Mouse (Mus musculus): ENCODE measurements around the gene Plgrkt. TPM values are rescaled to one million over a fixed set of nuclear protein-coding genes. Genes with fewer than 3 reads are reported as not detected.

Plgrkt gene
- polyA plus RNA-seq, 1 experiment from 2014 or later, result 41.2 TPM

DNA sequence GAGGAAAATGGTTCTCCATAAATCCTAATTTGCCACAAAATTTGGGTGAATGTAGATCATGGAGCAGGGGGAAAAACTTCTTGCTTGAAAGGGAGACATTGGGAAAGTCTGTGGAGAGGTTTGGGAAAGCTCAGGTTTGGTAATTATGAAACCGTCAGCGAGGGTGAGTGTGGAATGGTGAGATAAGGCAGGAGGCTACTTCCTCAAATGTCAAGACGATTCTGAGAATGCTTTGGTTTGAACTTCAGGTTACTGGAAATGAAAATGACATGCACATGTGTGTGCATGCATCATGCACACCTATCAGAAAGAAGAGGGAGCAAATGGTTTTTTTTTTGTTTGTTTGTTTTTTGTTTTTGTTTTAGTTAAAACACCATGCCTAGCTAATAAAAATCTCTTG lies 33.3 kb upstream of the Plgrkt start:
- Histone ChIP-seq H3K27ac (replicated peaks) (no peak overlapping the region), H3K9me3 (no peaks in the 10 kb centered on the region; the same call in 1 of the 2 replicates), H3K4me1 (no peaks in the 10 kb centered on the region), H3K4me3 (no peak overlapping the region), H3K27me3 (replicated peaks) (no peaks in the 10 kb centered on the region), H3K9ac (no peak overlapping the region), H3K36me3 (no peaks in the 10 kb centered on the region), H3K4me2 (no peak overlapping the region)
- no peak for ATAC-seq (ENCODE audit: extremely low read depth, insufficient number of reproducible peaks, low FRiP score, low TSS enrichment)
- WGBS, result 55% methylated on average over 3 of the region's 3 CpGs

DNA sequence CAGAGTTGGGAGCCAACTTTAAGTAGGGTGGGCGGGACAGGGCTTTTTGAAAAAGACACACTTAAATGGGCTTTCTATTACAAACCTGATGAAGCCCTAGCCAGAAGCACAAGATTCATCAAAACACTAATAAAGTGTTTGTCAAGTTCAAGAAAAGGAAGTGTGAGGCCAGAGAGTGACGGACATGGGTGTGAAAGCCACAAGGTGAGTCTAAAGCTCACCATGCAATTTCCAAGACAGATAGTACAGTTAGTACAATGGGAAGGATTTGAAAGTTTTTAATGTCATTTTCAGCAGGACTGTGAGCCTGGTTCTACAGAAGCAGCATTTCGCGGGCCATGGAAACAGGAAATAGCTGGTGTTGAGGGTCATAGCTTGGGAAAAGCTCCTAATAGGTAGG lies 32.6 kb upstream of the Plgrkt start:
- no peaks in the 10 kb centered on the region for H3K4me1 ChIP-seq
- H3K27me3 ChIP-seq (replicated peaks), result no peaks in the 10 kb centered on the region
- no peaks in the 10 kb centered on the region for H3K36me3 ChIP-seq
- H3K9me3 ChIP-seq, result no peaks in the 10 kb centered on the region; the same call in 1 of the 2 replicates
- no peak for ATAC-seq (ENCODE audit: extremely low read depth, insufficient number of reproducible peaks, low FRiP score, low TSS enrichment)
- 83% methylated on average over 4 of the region's 4 CpGs for WGBS
- no peak overlapping the region for H3K4me3 ChIP-seq
- H3K27ac ChIP-seq (replicated peaks), result no peak overlapping the region
- H3K9ac ChIP-seq, result no peak overlapping the region
- H3K4me2 ChIP-seq, result no peak overlapping the region

DNA sequence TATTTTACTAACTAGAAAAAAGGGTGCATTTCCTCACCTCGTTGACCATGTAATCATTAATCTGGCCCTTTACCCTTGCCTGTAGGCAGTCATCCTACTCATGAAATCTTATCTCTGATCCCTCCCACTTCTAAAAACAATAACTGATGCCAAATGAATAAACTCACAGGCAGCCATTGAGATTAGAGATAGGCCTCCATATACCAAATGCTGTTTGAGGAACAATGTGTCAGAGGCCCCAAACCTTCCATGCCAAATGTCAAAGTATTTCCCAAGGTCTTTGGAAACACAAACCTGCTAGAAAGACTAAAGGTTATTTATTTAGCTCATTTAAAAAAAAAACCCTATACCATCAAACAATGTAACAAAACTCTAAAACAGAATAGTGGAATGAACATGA lies 29.2 kb upstream of the Plgrkt start:
- H3K36me3 ChIP-seq, result no peaks in the 10 kb centered on the region
- WGBS, result 54% methylated on average over 1 of the region's 1 CpGs
- no peak overlapping the region for H3K4me2 ChIP-seq
- no peak for ATAC-seq (ENCODE audit: extremely low read depth, insufficient number of reproducible peaks, low FRiP score, low TSS enrichment)
- no peak overlapping the region for H3K4me3 ChIP-seq
- H3K9ac ChIP-seq, result no peak overlapping the region
- H3K4me1 ChIP-seq, result no peaks in the 10 kb centered on the region
- H3K27ac ChIP-seq (replicated peaks), result no peak overlapping the region
- no peaks in the 10 kb centered on the region; the same call in 1 of the 2 replicates for H3K9me3 ChIP-seq
- no peaks in the 10 kb centered on the region for H3K27me3 ChIP-seq (replicated peaks)

DNA sequence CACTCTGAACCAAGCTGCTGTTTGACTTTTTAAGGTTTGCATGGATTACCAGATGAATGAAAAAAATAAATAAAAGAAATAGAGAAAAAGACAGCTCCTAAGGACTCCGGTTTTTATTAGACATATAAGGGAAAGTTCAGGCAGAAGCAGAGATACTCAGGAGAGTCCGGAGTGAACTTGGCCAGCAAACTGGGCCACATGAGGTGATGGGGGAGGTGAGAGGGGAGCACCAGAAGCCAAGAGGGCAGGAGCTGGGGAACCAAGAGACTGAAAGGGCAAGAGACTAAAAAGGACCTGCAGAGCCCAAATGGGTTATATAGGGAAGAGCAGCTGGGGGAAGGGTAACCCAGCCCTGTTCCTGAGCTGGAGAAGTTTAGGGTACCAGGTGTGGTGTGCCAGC lies 27.5 kb upstream of the Plgrkt start:
- H3K36me3 ChIP-seq, result no peaks in the 10 kb centered on the region
- no peak for ATAC-seq (ENCODE audit: extremely low read depth, insufficient number of reproducible peaks, low FRiP score, low TSS enrichment)
- H3K4me3 ChIP-seq, result no peak overlapping the region
- no peak overlapping the region for H3K4me2 ChIP-seq
- H3K27me3 ChIP-seq (replicated peaks), result no peaks in the 10 kb centered on the region
- no peak overlapping the region for H3K27ac ChIP-seq (replicated peaks)
- no peak overlapping the region for H3K9ac ChIP-seq
- H3K4me1 ChIP-seq, result no peaks in the 10 kb centered on the region
- WGBS, result 87% methylated on average over 2 of the region's 2 CpGs
- no peaks in the 10 kb centered on the region for H3K9me3 ChIP-seq

DNA sequence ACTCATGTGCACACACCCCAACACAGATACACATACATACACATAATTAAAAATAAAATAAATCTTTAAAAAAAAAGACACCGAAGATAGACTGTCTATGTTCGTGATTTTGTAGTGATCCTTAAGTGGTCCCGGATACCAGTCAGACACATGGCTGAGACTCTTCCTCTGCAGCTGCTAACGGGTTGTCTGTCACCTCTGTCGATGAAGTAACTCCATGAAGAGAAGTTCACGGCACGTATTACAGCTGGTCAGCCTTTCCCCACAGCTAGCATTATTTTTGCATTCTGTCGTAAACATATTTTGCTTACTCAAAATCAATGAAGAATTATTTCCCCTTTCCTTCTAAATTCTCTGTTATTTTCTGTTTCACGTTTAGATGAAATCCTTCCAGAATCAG lies 26.1 kb upstream of the Plgrkt start:
- Histone ChIP-seq H3K9ac (no peak overlapping the region), H3K27ac (replicated peaks) (no peak overlapping the region), H3K4me1 (no peaks in the 10 kb centered on the region), H3K36me3 (no peaks in the 10 kb centered on the region), H3K4me2 (no peak overlapping the region), H3K9me3 (no peaks in the 10 kb centered on the region), H3K27me3 (replicated peaks) (no peaks in the 10 kb centered on the region), H3K4me3 (no peak overlapping the region)
- no peak for ATAC-seq (ENCODE audit: extremely low read depth, insufficient number of reproducible peaks, low FRiP score, low TSS enrichment)
- 80% methylated on average over 9 of the region's 9 CpGs for WGBS

DNA sequence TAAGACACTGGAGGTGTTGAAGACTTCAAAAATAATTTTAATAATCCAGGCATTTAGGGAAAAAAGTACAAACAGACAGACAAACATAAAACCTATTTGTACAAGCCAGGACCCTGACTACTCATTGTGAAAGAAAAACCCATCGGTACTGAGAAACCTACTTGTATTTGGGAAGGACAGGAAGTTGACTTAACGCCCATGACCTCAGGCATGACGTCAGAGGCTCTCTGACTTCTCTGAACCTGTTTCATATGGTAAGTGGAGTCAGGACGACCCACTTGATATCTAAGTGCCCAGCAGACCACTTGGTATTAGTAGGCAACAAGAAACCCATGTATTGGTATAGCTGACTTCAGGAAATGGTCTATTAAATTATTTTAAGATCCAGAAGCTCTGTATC lies 24.1 kb upstream of the Plgrkt start:
- ATAC-seq (ENCODE audit: extremely low read depth, insufficient number of reproducible peaks, low FRiP score, low TSS enrichment), result no peak
- Histone ChIP-seq H3K9me3 (no peaks in the 10 kb centered on the region), H3K9ac (no peak overlapping the region), H3K36me3 (no peaks in the 10 kb centered on the region), H3K27ac (replicated peaks) (no peak overlapping the region), H3K4me3 (no peak overlapping the region), H3K27me3 (replicated peaks) (no peaks in the 10 kb centered on the region), H3K4me2 (no peak overlapping the region), H3K4me1 (no peaks in the 10 kb centered on the region)
- 59% methylated on average over 4 of the region's 4 CpGs for WGBS

DNA sequence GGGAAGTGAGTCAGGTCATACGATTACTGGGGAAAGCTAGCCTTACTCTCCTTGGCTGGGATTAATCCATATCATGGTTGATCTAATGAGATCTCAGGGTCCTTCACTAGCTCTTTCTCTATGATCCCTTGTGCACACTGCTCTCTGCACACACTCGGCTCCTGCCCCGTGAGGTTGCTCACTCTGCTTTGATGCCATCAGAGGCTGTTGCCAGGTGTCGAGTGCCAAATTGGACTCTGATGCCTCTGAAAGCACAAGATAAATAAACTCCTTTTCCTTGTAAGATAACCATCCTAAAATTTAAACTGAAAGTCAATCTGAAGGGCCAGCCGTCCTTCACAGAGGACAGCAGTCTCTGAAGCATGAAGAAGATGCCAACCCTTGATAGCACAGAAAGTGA lies 23.3 kb upstream of the Plgrkt start:
- no peak overlapping the region for H3K9ac ChIP-seq
- no peak overlapping the region for H3K4me2 ChIP-seq
- no peak for ATAC-seq (ENCODE audit: extremely low read depth, insufficient number of reproducible peaks, low FRiP score, low TSS enrichment)
- H3K36me3 ChIP-seq, result no peaks in the 10 kb centered on the region
- no peaks in the 10 kb centered on the region for H3K27me3 ChIP-seq (replicated peaks)
- H3K4me1 ChIP-seq, result no peaks in the 10 kb centered on the region
- no peak overlapping the region for H3K4me3 ChIP-seq
- H3K27ac ChIP-seq (replicated peaks), result no peak overlapping the region
- no peaks in the 10 kb centered on the region for H3K9me3 ChIP-seq
- 51% methylated on average over 5 of the region's 5 CpGs for WGBS

DNA sequence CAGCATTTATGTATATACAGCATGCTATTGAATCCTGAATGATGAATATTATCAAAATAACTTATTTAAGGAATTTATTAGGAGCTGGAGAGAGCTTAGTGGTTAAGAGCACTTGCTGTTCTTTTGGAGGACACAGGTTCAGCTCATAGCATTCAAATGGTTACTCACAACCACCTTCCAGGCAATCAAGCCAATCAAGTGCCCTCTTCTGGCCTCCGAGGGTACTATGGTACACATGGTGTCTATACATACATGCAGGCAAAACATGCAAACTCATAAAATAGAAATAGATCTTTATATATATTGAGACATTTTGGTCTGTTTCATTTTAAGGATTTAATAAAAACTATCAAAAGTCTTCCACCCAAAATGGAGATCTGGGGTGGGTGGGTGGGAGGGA lies 21.6 kb upstream of the Plgrkt start:
- no peak for ATAC-seq (ENCODE audit: extremely low read depth, insufficient number of reproducible peaks, low FRiP score, low TSS enrichment)
- no peaks in the 10 kb centered on the region for H3K27me3 ChIP-seq (replicated peaks)
- no peak overlapping the region for H3K4me2 ChIP-seq
- H3K4me1 ChIP-seq, result no peaks in the 10 kb centered on the region
- H3K36me3 ChIP-seq, result no peaks in the 10 kb centered on the region
- no peak overlapping the region for H3K4me3 ChIP-seq
- H3K9ac ChIP-seq, result no peak overlapping the region
- no peak overlapping the region for H3K27ac ChIP-seq (replicated peaks)
- WGBS, result 72% methylated on average over 1 of the region's 1 CpGs
- H3K9me3 ChIP-seq, result no peaks in the 10 kb centered on the region

DNA sequence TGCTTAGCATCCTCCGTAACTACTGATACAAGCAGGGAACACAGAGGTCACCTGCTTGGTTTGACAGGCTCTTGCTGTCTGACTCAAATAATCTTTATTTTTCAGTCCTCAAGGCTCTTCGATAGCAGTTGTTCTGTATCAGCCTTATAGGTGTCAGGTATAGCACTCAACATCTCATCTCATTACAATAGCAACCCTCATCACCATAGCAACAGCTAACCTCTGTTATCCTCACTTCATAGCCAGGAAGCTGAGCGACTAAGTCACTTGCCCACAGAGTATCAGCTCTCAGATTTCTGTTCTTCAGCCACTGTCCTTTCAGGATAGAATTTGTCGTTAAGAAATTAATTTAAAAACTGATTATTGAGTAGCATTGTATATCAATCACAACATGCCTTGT lies 18.6 kb upstream of the Plgrkt start:
- H3K27me3 ChIP-seq (replicated peaks), result no peaks in the 10 kb centered on the region
- H3K9me3 ChIP-seq, result no peaks in the 10 kb centered on the region
- no peak overlapping the region for H3K4me3 ChIP-seq
- H3K36me3 ChIP-seq, result no peaks in the 10 kb centered on the region
- ATAC-seq (ENCODE audit: extremely low read depth, insufficient number of reproducible peaks, low FRiP score, low TSS enrichment), result no peak
- 74% methylated on average over 4 of the region's 4 CpGs for WGBS
- H3K9ac ChIP-seq, result no peak overlapping the region
- H3K27ac ChIP-seq (replicated peaks), result no peak overlapping the region
- no peak overlapping the region for H3K4me2 ChIP-seq
- no peaks in the 10 kb centered on the region for H3K4me1 ChIP-seq

DNA sequence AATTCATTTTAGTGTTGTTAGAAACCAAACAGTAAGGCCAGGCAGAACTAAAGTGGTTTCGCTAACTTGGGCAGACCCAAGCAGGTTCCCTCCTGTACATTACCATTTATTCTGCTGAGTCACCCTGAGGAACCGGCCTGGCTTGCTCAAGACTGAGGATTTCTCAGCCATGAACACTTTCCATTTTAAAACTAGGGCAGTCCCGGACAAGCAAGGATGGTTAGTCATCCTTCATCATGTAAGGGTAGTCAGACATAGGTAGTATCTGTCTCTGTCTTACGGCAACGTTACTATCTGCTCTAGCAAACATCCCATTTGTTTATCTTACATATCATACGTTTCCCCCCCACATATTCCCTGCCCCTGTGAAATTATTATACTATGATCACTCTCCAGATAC lies 17.8 kb upstream of the Plgrkt start:
- 71% methylated on average over 6 of the region's 6 CpGs for WGBS
- H3K4me1 ChIP-seq, result no peaks in the 10 kb centered on the region
- H3K27ac ChIP-seq (replicated peaks), result no peak overlapping the region
- H3K4me2 ChIP-seq, result no peak overlapping the region
- no peak for ATAC-seq (ENCODE audit: extremely low read depth, insufficient number of reproducible peaks, low FRiP score, low TSS enrichment)
- H3K9ac ChIP-seq, result no peak overlapping the region
- H3K9me3 ChIP-seq, result no peaks in the 10 kb centered on the region
- no peaks in the 10 kb centered on the region for H3K27me3 ChIP-seq (replicated peaks)
- H3K36me3 ChIP-seq, result no peaks in the 10 kb centered on the region
- no peak overlapping the region for H3K4me3 ChIP-seq

DNA sequence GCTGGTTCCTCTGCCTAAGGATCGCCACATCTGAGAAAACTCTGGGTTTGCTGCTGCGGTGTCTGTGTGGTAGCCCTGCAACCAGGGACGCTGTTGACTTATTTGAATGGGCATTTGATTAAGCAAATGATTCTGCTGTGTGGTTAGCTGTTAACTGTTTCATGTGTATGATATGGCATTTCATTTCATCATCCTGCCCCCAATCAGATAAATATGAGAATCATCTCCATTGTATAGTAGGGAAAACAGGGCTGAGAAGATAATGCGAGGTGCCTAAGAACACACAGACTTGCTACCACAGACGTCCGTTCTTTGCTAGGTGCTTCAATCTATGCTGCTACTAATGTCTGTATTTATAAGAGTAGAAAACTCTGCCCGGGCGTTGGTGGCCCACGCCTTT lies 17.2 kb upstream of the Plgrkt start:
- ATAC-seq (ENCODE audit: extremely low read depth, insufficient number of reproducible peaks, low FRiP score, low TSS enrichment), result no peak
- Histone ChIP-seq H3K4me2 (no peak overlapping the region), H3K27ac (replicated peaks) (no peak overlapping the region), H3K36me3 (no peaks in the 10 kb centered on the region), H3K4me3 (no peak overlapping the region), H3K9ac (no peak overlapping the region), H3K4me1 (no peaks in the 10 kb centered on the region), H3K9me3 (no peaks in the 10 kb centered on the region), H3K27me3 (replicated peaks) (no peaks in the 10 kb centered on the region)
- 80% methylated on average over 9 of the region's 9 CpGs for WGBS

DNA sequence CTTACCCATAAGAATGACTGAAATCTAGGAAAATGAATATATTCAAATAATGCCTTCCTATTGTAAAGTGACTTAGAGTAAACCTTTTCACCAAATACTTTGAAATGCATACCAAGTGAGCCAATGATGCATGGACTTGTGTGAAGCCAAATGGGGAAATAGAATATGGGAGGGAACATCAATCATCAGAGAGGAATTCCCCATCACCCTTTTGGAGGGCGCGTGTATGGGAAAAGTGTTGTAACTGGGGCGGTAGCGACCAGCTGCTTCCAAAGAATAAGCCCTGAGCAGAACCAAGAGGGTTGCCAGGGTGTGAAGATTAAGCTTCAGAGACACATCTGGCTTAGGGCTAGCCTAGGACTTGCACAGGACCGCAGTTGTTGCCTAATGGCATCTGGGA lies 16.2 kb upstream of the Plgrkt start:
- no peaks in the 10 kb centered on the region for H3K27me3 ChIP-seq (replicated peaks)
- no peak overlapping the region for H3K27ac ChIP-seq (replicated peaks)
- no peak for ATAC-seq (ENCODE audit: extremely low read depth, insufficient number of reproducible peaks, low FRiP score, low TSS enrichment)
- WGBS, result 84% methylated on average over 5 of the region's 5 CpGs
- H3K4me3 ChIP-seq, result no peak overlapping the region
- H3K9ac ChIP-seq, result no peak overlapping the region
- H3K4me1 ChIP-seq, result no peaks in the 10 kb centered on the region
- no peaks in the 10 kb centered on the region for H3K36me3 ChIP-seq
- H3K9me3 ChIP-seq, result no peaks in the 10 kb centered on the region
- H3K4me2 ChIP-seq, result no peak overlapping the region
